Mouse (Mus musculus) intestine, embryonic 16.5 days (tissue): ENCODE results near the gene Ring1. TPM values are rescaled to one million over a fixed set of nuclear protein-coding genes. Genes with fewer than 3 reads are reported as not detected.

ENCODE experiments used
- ATAC-seq: fragments of 200-750 bp; cut with Nextera tagmentation; 2 replicates; pipeline ENCODE4 v1.8.0; 2017; ENCODE audit warnings: moderate TSS enrichment, moderate library complexity
- H3K27ac ChIP-seq: fragments of 300-500 bp; sonication (generic); 2 replicates; pipeline ENCODE4 v1.5.1; 2014; ENCODE audit warnings: mild to moderate bottlenecking, low read length
- H3K27me3 ChIP-seq: fragments of 300-500 bp; sonication (generic); replicated peaks from 2 replicates; pipeline ENCODE4 v1.6.1; 2014; ENCODE audit warnings: low read length, control low read depth, mixed read lengths; ENCODE audit not compliant: control insufficient read depth, insufficient read depth
- H3K36me3 ChIP-seq: fragments of 300-500 bp; sonication (generic); 2 replicates; pipeline ENCODE4 v1.6.1; 2014; ENCODE audit warnings: low read length, control low read depth; ENCODE audit not compliant: control insufficient read depth, insufficient read depth
- H3K4me1 ChIP-seq: fragments of 300-500 bp; sonication (generic); 2 replicates; pipeline ENCODE4 v1.6.1; 2014; ENCODE audit warnings: low read length, control low read depth, mixed read lengths; ENCODE audit not compliant: control insufficient read depth, insufficient read depth
- H3K4me2 ChIP-seq: fragments of 300-500 bp; sonication (generic); 2 replicates; pipeline ENCODE4 v1.6.1; 2014; ENCODE audit warnings: low read depth, low read length, control low read depth
- H3K4me3 ChIP-seq: fragments of 300-500 bp; sonication (generic); 2 replicates; pipeline ENCODE4 v1.5.1; 2014; ENCODE audit warnings: mild to moderate bottlenecking, low read length
- H3K9ac ChIP-seq: fragments of 300-500 bp; sonication (generic); 2 replicates; pipeline ENCODE4 v1.6.1; 2014; ENCODE audit warnings: low read depth, low read length
- H3K9me3 ChIP-seq: fragments of 300-500 bp; sonication (generic); 2 replicates; pipeline ENCODE4 v1.6.1; 2016; ENCODE audit warnings: low read length, control low read depth; ENCODE audit not compliant: control insufficient read depth
- WGBS: fragments of 180-500 bp; shearing (Covaris S2); extraction: QIAGEN DNeasy Blood & Tissue Kit; methylation state at CpG from one replicate; pipeline ENCODE4 v1.1.7; 2014; 5-methylcytosine and 5-hydroxymethylcytosine counted together
- polyA plus RNA-seq: library from polyadenylated mRNA; unstranded; fragments of >200 nt; fragmentation: Nextera tagmentation; extraction: Ambion mirVana; gene quantifications from 2 replicates; pipeline ENCODE4 v1.2.1, GENCODE M21; 2015

The Ring1 gene
- polyA plus RNA-seq, 1 experiment from 2014 or later: 9.3 TPM

GRCm38 (mm10) chr17:34038440-34038839, 14.0 kb upstream of the Ring1 start:
- Histone ChIP-seq H3K9me3 (no peaks in the 10 kb centered on the region), H3K4me1 (peaks cover 21% of the 10 kb centered on the region), H3K4me3 (peak overlapping the region; percentile 28; the same call in 1 of the 2 replicates), H3K27me3 (0 out of 2 replicates have a peak, but pooled peaks cover 2% of the 10 kb centered on the region), H3K36me3 (peaks cover 21% of the 10 kb centered on the region), H3K9ac (no peak overlapping the region), H3K4me2 (peak overlapping the region; percentile 45), H3K27ac (no peak overlapping the region)
- peak; percentile 18; the same call in 1 of the 2 replicates for ATAC-seq
- WGBS: 10% methylated on average over 21 of the region's 21 CpGs

GRCm38 (mm10) chr17:34037241-34037640, 12.8 kb upstream of the Ring1 start:
- peaks cover 26% of the 10 kb centered on the region for H3K4me1 ChIP-seq
- no peak for ATAC-seq

GRCm38 (mm10) chr17:34036647-34037046, 12.2 kb upstream of the Ring1 start:
- no peak for ATAC-seq
- 80% methylated on average over 10 of the region's 10 CpGs for WGBS

More at GRCm38 (mm10) chr17:34037241-34037640, 12.8 kb upstream of the Ring1 start:
- WGBS: 82% methylated on average over 7 of the region's 7 CpGs
- Histone ChIP-seq H3K4me2 (no peak overlapping the region), H3K9ac (no peak overlapping the region), H3K4me3 (no peak overlapping the region), H3K9me3 (no peaks in the 10 kb centered on the region), H3K27ac (no peak overlapping the region), H3K27me3 (0 out of 2 replicates have a peak, but pooled peaks cover 2% of the 10 kb centered on the region), H3K36me3 (peaks cover 21% of the 10 kb centered on the region)

GRCm38 (mm10) chr17:34035517-34035916, 11.0 kb upstream of the Ring1 start:
- Histone ChIP-seq H3K9ac (no peak overlapping the region), H3K27me3 (0 out of 2 replicates have a peak, but pooled peaks cover 2% of the 10 kb centered on the region), H3K4me2 (no peak overlapping the region), H3K36me3 (peaks cover 21% of the 10 kb centered on the region), H3K27ac (no peak overlapping the region), H3K9me3 (no peaks in the 10 kb centered on the region), H3K4me3 (no peak overlapping the region), H3K4me1 (peaks cover 24% of the 10 kb centered on the region)
- WGBS: 92% methylated on average over 8 of the region's 9 CpGs
- ATAC-seq: no peak

More at GRCm38 (mm10) chr17:34036647-34037046, 12.2 kb upstream of the Ring1 start:
- Histone ChIP-seq H3K4me1 (peaks cover 24% of the 10 kb centered on the region), H3K4me3 (no peak overlapping the region), H3K27me3 (0 out of 2 replicates have a peak, but pooled peaks cover 2% of the 10 kb centered on the region), H3K9me3 (no peaks in the 10 kb centered on the region), H3K27ac (no peak overlapping the region), H3K9ac (no peak overlapping the region), H3K4me2 (no peak overlapping the region), H3K36me3 (peaks cover 21% of the 10 kb centered on the region)

- Histone ChIP-seq H3K9ac (no peak overlapping the region), H3K27ac (no peak overlapping the region), H3K27me3 (0 out of 2 replicates have a peak, but pooled peaks cover 2% of the 10 kb centered on the region), H3K9me3 (no peaks in the 10 kb centered on the region), H3K36me3 (peaks cover 25% of the 10 kb centered on the region), H3K4me1 (peaks cover 32% of the 10 kb centered on the region), H3K4me2 (no peak overlapping the region), H3K4me3 (no peak overlapping the region)
- 75% methylated on average over 10 of the region's 10 CpGs for WGBS
- no peak for ATAC-seq
Observed at GRCm38 (mm10) chr17:34034064-34034463, 9.6 kb upstream of the Ring1 start.

GRCm38 (mm10) chr17:34033441-34033840, 9.0 kb upstream of the Ring1 start:
- peaks cover 32% of the 10 kb centered on the region for H3K4me1 ChIP-seq
- H3K36me3 ChIP-seq: peaks cover 32% of the 10 kb centered on the region
- 0 out of 2 replicates have a peak overlapping the region, but pooled peaks have one; percentile 88 for H3K4me2 ChIP-seq
- peak overlapping the region; percentile 79 for H3K4me3 ChIP-seq
- no peak for ATAC-seq
- H3K27me3 ChIP-seq: 0 out of 2 replicates have a peak, but pooled peaks cover 1% of the 10 kb centered on the region
- no peak overlapping the region; the same call in 1 of the 2 replicates for H3K27ac ChIP-seq
- 93% methylated on average over 9 of the region's 9 CpGs for WGBS
- no peaks in the 10 kb centered on the region for H3K9me3 ChIP-seq
- H3K9ac ChIP-seq: peak overlapping the region; percentile 94; the same call in 1 of the 2 replicates

- Histone ChIP-seq H3K36me3 (peaks cover 34% of the 10 kb centered on the region), H3K27ac (peak overlapping the region; percentile 98), H3K4me1 (peaks cover 33% of the 10 kb centered on the region), H3K9me3 (no peaks in the 10 kb centered on the region), H3K9ac (peak overlapping the region; percentile 94), H3K4me3 (peak overlapping the region; percentile 79), H3K4me2 (peak overlapping the region; percentile 88), H3K27me3 (no peaks in the 10 kb centered on the region)
- 49% methylated on average over 9 of the region's 9 CpGs for WGBS
- no peak for ATAC-seq
Observed at GRCm38 (mm10) chr17:34032806-34033205, 8.3 kb upstream of the Ring1 start.

- Histone ChIP-seq H3K9ac (peak overlapping the region; percentile 94), H3K36me3 (peaks cover 30% of the 10 kb centered on the region)
- WGBS: 0% methylated on average over 44 of the region's 48 CpGs
Observed at GRCm38 (mm10) chr17:34032174-34032632, 7.7 kb upstream of the Ring1 start.

GRCm38 (mm10) chr17:34031465-34032173, 7.1 kb upstream of the Ring1 start, which contains the start of the genes Slc39a7 and Rxrb:
TSS of gene Slc39a7 (minus strand) at chr17:34031682.
TSS of gene Rxrb (plus strand) at chr17:34031812.
- Histone ChIP-seq H3K4me1 (peaks cover 41% of the 10 kb centered on the region), H3K4me2 (peak within 1 kb of the TSS; percentile 94), H3K9me3 (no peaks in the 10 kb centered on the region), H3K27me3 (no peaks in the 10 kb centered on the region), H3K9ac (peak within 1 kb of the TSS; percentile 94), H3K27ac (peak within 1 kb of the TSS; percentile 98), H3K4me3 (peak within 1 kb of the TSS; percentile 79), H3K36me3 (peaks cover 27% of the 10 kb centered on the region)
- ATAC-seq: peak; percentile 77
- WGBS: under 1% methylated on average over 82 of the region's 88 CpGs

More at GRCm38 (mm10) chr17:34032174-34032632, 7.7 kb upstream of the Ring1 start:
- H3K9me3 ChIP-seq: no peaks in the 10 kb centered on the region
- peaks cover 36% of the 10 kb centered on the region for H3K4me1 ChIP-seq
- H3K27ac ChIP-seq: peak overlapping the region; percentile 98
- no peaks in the 10 kb centered on the region for H3K27me3 ChIP-seq
- peak overlapping the region; percentile 88 for H3K4me2 ChIP-seq
- peak; percentile 21 for ATAC-seq
- H3K4me3 ChIP-seq: peak overlapping the region; percentile 79
